Mouse (Mus musculus): ENCODE results near the gene Rbm19.

DNA sequence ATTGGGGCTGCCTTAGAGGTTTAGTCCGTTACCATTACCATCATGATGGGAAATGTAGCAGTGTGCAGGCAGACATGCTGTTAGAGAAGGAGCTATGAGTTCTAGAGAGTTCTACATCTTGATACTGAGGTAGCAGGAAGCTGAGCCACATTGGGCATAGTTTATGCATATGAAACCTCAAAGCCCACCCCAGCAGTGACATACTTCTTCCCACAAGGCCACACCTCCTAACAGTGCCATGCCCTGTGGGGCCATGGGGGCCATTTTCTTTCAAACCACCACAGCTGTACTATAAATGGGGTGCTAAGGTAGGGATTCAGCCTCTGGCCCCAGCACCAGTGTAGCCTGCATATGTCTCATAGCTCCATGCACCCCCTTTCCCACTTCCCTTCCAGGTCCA is 21.6 kb downstream of the Rbm19 start:
- TF ChIP-seq CTCF (IDR thresholded peaks at IDR 0.05; ENCODE audit: control insufficient read depth, insufficient read depth, insufficient read length) (no peak), MAX (IDR thresholded peaks at IDR 0.05) (no peak), CEBPB (IDR thresholded peaks at IDR 0.05; ENCODE audit: low read depth) (no peak), MYOD1 (IDR thresholded peaks at IDR 0.05; ENCODE audit: control insufficient read depth, insufficient read length, low read depth) (no peak), USF1 (IDR thresholded peaks at IDR 0.05; ENCODE audit: low read depth) (no peak), MYOG (IDR thresholded peaks at IDR 0.05; ENCODE audit: control insufficient read depth, extremely low read depth, insufficient read length) (no peak), FOSL1 (IDR thresholded peaks at IDR 0.05; ENCODE audit: insufficient read depth, low read length, poor library complexity, severe bottlenecking) (no peak)
